Mouse (Mus musculus): ENCODE measurements around the gene Nfkbie. TPM values are rescaled to one million over a fixed set of nuclear protein-coding genes. Genes with fewer than 3 reads are reported as not detected.

Gene Nfkbie
- polyA plus RNA-seq, 1 experiment from 2014 or later = 6.8 TPM

- no peak overlapping the region for H3K9ac ChIP-seq (replicated peaks)
- no peak for ATAC-seq (ENCODE audit: low FRiP score, low read depth)
- H3K4me2 ChIP-seq (replicated peaks) = no peak overlapping the region
- H3K27ac ChIP-seq (replicated peaks) = peak overlapping the region; percentile 69; the same call in 1 of the 2 replicates
- H3K27me3 ChIP-seq = no peaks in the 10 kb centered on the region
- no peaks in the 10 kb centered on the region for H3K9me3 ChIP-seq
- H3K4me3 ChIP-seq = no peak overlapping the region
- 0 out of 2 replicates have a peak, but pooled peaks cover 5% of the 10 kb centered on the region for H3K36me3 ChIP-seq
- H3K4me1 ChIP-seq = peaks cover 20% of the 10 kb centered on the region
- WGBS = 56% methylated on average over 23 of the region's 23 CpGs
Measured at GRCm38 (mm10) chr17:45585725-45586448, 30.4 kb downstream of the Nfkbie start.

- Histone ChIP-seq H3K9ac (replicated peaks) (no peak overlapping the region), H3K27ac (replicated peaks) (no peak overlapping the region), H3K4me2 (replicated peaks) (no peak overlapping the region), H3K9me3 (no peaks in the 10 kb centered on the region), H3K27me3 (no peaks in the 10 kb centered on the region), H3K4me3 (no peak overlapping the region), H3K4me1 (peaks cover 16% of the 10 kb centered on the region), H3K36me3 (0 out of 2 replicates have a peak, but pooled peaks cover 5% of the 10 kb centered on the region)
- no peak for ATAC-seq (ENCODE audit: low FRiP score, low read depth)
- WGBS = 94% methylated on average over 3 of the region's 3 CpGs
Measured at GRCm38 (mm10) chr17:45586449-45586837, 30.9 kb downstream of the Nfkbie start.

- H3K27me3 ChIP-seq = peaks cover 19% of the 10 kb centered on the region
- H3K4me3 ChIP-seq = no peak overlapping the region
- WGBS = 84% methylated on average over 6 of the region's 7 CpGs
- peaks cover 28% of the 10 kb centered on the region for H3K4me1 ChIP-seq
- no peak overlapping the region for H3K27ac ChIP-seq (replicated peaks)
- ATAC-seq (ENCODE audit: low FRiP score, low read depth) = no peak
- no peak overlapping the region for H3K4me2 ChIP-seq (replicated peaks)
- H3K36me3 ChIP-seq = 0 out of 2 replicates have a peak, but pooled peaks cover 5% of the 10 kb centered on the region
- H3K9me3 ChIP-seq = no peaks in the 10 kb centered on the region
- H3K9ac ChIP-seq (replicated peaks) = no peak overlapping the region
Measured at GRCm38 (mm10) chr17:45588370-45588769, 32.9 kb downstream of the Nfkbie start.

GRCm38 (mm10) chr17:45589236-45589635 lies 33.7 kb downstream of the Nfkbie start:
- Histone ChIP-seq H3K4me2 (replicated peaks) (no peak overlapping the region), H3K9ac (replicated peaks) (no peak overlapping the region), H3K4me3 (no peak overlapping the region), H3K4me1 (peaks cover 32% of the 10 kb centered on the region), H3K27me3 (peaks cover 28% of the 10 kb centered on the region), H3K9me3 (no peaks in the 10 kb centered on the region), H3K27ac (replicated peaks) (no peak overlapping the region), H3K36me3 (0 out of 2 replicates have a peak, but pooled peaks cover 5% of the 10 kb centered on the region)
- WGBS = over 99% methylated on average over 7 of the region's 7 CpGs
- ATAC-seq (ENCODE audit: low FRiP score, low read depth) = no peak

- Histone ChIP-seq H3K9ac (replicated peaks) (no peak overlapping the region), H3K27me3 (peaks cover 34% of the 10 kb centered on the region), H3K9me3 (no peaks in the 10 kb centered on the region), H3K36me3 (0 out of 2 replicates have a peak, but pooled peaks cover 5% of the 10 kb centered on the region), H3K4me2 (replicated peaks) (no peak overlapping the region), H3K27ac (replicated peaks) (no peak overlapping the region), H3K4me3 (no peak overlapping the region), H3K4me1 (peaks cover 32% of the 10 kb centered on the region)
- 95% methylated on average over 8 of the region's 8 CpGs for WGBS
- ATAC-seq (ENCODE audit: low FRiP score, low read depth) = no peak
Measured at GRCm38 (mm10) chr17:45589844-45590243, 34.3 kb downstream of the Nfkbie start.

GRCm38 (mm10) chr17:45590410-45590809 lies 34.9 kb downstream of the Nfkbie start:
- no peak for ATAC-seq (ENCODE audit: low FRiP score, low read depth)
- Histone ChIP-seq H3K4me2 (replicated peaks) (no peak overlapping the region), H3K36me3 (0 out of 2 replicates have a peak, but pooled peaks cover 5% of the 10 kb centered on the region), H3K27ac (replicated peaks) (no peak overlapping the region), H3K27me3 (peaks cover 39% of the 10 kb centered on the region), H3K9ac (replicated peaks) (no peak overlapping the region), H3K4me3 (no peak overlapping the region), H3K9me3 (no peaks in the 10 kb centered on the region), H3K4me1 (peaks cover 33% of the 10 kb centered on the region)
- WGBS = 87% methylated on average over 6 of the region's 6 CpGs

GRCm38 (mm10) chr17:45591701-45592605 lies 36.5 kb downstream of the Nfkbie start:
- no peak for ATAC-seq (ENCODE audit: low FRiP score, low read depth)
- H3K4me3 ChIP-seq = no peak overlapping the region
- H3K4me2 ChIP-seq (replicated peaks) = no peak overlapping the region; the same call in 1 of the 2 replicates
- 57% methylated on average over 16 of the region's 16 CpGs for WGBS
- 0 out of 2 replicates have a peak, but pooled peaks cover 4% of the 10 kb centered on the region for H3K36me3 ChIP-seq
- H3K27me3 ChIP-seq = peaks cover 55% of the 10 kb centered on the region
- H3K4me1 ChIP-seq = peaks cover 46% of the 10 kb centered on the region
- H3K27ac ChIP-seq (replicated peaks) = no peak overlapping the region
- H3K9me3 ChIP-seq = no peaks in the 10 kb centered on the region
- H3K9ac ChIP-seq (replicated peaks) = 0 out of 2 replicates have a peak overlapping the region, but pooled peaks have one; percentile 4

- ATAC-seq (ENCODE audit: low FRiP score, low read depth) = no peak
- H3K9ac ChIP-seq (replicated peaks) = 0 out of 2 replicates have a peak overlapping the region, but pooled peaks have one; percentile 29
- peaks cover 49% of the 10 kb centered on the region for H3K4me1 ChIP-seq
- H3K27me3 ChIP-seq = peaks cover 58% of the 10 kb centered on the region
- H3K36me3 ChIP-seq = no peaks in the 10 kb centered on the region
- no peak overlapping the region for H3K4me3 ChIP-seq
- H3K27ac ChIP-seq (replicated peaks) = no peak overlapping the region
- peak overlapping the region; percentile 97; the same call in 1 of the 2 replicates for H3K4me2 ChIP-seq (replicated peaks)
- no peaks in the 10 kb centered on the region for H3K9me3 ChIP-seq
- 57% methylated on average over 8 of the region's 8 CpGs for WGBS
Measured at GRCm38 (mm10) chr17:45592606-45593431, 37.3 kb downstream of the Nfkbie start.

- H3K9me3 ChIP-seq = no peaks in the 10 kb centered on the region
- peak overlapping the region; percentile 97; the same call in 1 of the 2 replicates for H3K4me2 ChIP-seq (replicated peaks)
- 17% methylated on average over 8 of the region's 8 CpGs for WGBS
- no peaks in the 10 kb centered on the region for H3K36me3 ChIP-seq
- ATAC-seq (ENCODE audit: low FRiP score, low read depth) = no peak
- peaks cover 49% of the 10 kb centered on the region for H3K4me1 ChIP-seq
- no peak overlapping the region for H3K27ac ChIP-seq (replicated peaks)
- H3K4me3 ChIP-seq = no peak overlapping the region
- no peak overlapping the region for H3K9ac ChIP-seq (replicated peaks)
- H3K27me3 ChIP-seq = peaks cover 58% of the 10 kb centered on the region
Measured at GRCm38 (mm10) chr17:45593479-45593878, 38.0 kb downstream of the Nfkbie start.

- no peak overlapping the region for H3K27ac ChIP-seq (replicated peaks)
- peaks cover 59% of the 10 kb centered on the region for H3K27me3 ChIP-seq
- no peak for ATAC-seq (ENCODE audit: low FRiP score, low read depth)
- peaks cover 51% of the 10 kb centered on the region for H3K4me1 ChIP-seq
- no peaks in the 10 kb centered on the region for H3K36me3 ChIP-seq
- 41% methylated on average over 8 of the region's 8 CpGs for WGBS
- H3K4me3 ChIP-seq = 0 out of 2 replicates have a peak overlapping the region, but pooled peaks have one; percentile 51
- no peaks in the 10 kb centered on the region for H3K9me3 ChIP-seq
- H3K4me2 ChIP-seq (replicated peaks) = peak overlapping the region; percentile 97
- no peak overlapping the region for H3K9ac ChIP-seq (replicated peaks)
Measured at GRCm38 (mm10) chr17:45594195-45594594, 38.7 kb downstream of the Nfkbie start.
